Mouse (Mus musculus) urinary bladder, adult 18-20 months (tissue): Measurements from ENCODE around the gene Olfr599.
"Not testable (repeated sequence)": the region's sequence is repeated elsewhere in the genome, so short reads cannot be mapped to it uniquely, and the experiment has no call there.

ENCODE experiments used
- DNase-seq, 2 experiments: peaks; one replicate each; pipeline ENCODE4 v3.0.0; 2022; ENCODE audit warnings: low spot score in 2 of 2, mixed read lengths in 2 of 2

Gene Olfr599

DNA sequence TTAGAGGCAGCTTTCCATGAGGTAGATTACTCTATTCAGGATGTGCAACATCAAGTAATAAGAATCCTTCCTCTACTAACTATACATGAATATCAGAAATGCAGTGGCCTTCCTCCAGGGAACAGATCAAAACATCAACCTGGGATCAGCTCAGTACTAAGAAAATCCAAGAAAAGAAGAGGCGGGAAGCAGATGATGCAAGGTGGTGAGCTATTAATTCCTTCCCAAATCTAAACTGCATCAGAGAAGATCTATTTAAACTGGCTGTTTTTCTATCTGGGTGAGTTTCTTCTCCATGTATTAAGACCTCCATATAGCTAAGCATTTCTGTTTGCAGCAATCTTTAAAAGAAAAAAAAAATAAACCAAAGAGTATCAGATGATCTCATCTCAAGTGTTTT lies at the start of gene Olfr599:
Gene Olfr599 (plus strand): TSS at position 301 of the 400 bp plus-strand sequence.
- no peak for DNase-seq

DNA sequence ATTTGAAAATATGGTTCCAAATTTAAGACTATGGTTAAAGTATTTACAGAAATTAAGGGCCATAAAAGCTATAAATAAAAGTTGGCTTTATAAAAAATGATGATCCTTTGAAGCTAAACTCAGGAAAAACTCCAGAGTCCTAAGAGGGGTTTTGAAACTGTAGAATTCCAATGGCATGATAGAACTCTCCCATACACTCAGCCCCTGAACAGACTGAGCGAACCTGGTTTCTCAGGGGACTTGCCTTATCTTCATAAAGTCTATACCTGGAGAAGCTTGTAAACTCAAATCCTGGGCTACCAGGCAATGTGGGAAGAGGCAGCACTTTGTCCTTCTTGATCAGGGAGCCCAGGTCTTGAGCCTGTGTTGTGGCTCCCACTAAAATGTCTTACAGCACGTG lies 30.4 kb upstream of the Olfr599 start, which contains the start of gene Olfr596:
Gene Olfr596 (plus strand): TSS at position 301 of the 400 bp plus-strand sequence.
- not testable (repeated sequence) for DNase-seq

DNA sequence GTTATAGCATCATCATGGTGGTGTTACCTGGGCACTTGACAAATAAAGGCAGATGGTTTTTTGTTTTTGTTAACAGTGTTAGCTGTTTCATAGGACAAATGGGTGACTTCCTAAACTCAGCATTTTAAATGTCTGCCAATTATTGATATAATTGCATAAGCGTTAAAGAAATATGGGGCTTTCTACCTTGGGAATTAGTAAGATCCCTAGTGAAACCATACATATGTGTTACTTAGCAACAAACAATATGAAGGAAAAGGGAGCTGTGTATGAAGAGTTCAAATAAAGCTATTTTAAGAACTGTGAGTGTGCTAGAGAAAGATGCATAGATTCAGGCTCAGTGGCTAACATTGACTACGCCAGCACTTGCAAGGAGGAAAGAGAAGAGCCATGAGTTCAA lies 19.7 kb upstream of the Olfr599 start, which contains the start of gene Olfr597:
Gene Olfr597 (plus strand): TSS at position 301 of the 400 bp plus-strand sequence.
- DNase-seq: not testable (repeated sequence)

DNA sequence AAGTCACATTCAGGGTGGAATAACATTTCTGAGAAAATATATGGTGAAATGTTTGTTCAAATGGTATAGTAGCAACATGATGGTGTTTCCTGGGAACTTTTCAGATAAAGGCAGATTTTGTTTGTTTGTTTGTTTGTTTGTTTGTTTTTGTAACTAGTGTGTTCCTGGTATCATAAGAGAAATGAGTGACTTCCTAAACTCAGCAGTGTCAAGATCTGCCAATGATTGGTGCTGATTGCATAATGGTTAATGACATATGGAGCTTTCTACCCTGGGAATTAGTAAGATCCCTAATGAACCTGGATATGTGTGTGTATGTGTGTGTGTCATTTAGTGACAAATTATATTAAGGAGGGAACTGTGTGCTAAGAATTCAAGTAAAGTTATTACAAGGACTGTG lies 12.4 kb upstream of the Olfr599 start, which contains the start of gene Olfr598:
Gene Olfr598 (plus strand): TSS at position 301 of the 400 bp plus-strand sequence.
- DNase-seq: no peak

DNA sequence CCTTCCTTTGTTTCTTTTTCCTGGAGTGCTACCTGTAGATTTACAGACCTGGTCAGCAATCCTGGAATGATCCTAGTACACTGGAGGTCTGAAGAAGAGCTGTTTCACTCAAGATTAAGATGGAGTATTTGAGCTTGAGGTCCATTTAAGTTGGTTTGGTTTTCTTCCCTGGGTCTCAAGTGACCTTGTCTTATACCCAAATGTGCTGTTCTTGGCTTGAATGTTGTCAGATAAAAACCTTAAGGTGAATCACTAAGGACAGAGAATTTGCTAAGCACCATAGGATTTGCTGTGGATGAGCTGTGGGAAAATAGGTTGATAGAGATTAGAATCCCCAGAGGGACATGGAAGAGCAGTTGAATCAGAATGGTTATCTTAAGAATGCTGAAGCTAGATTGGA lies 13.9 kb downstream of the Olfr599 start, which contains the start of gene Olfr600:
Gene Olfr600 (minus strand): TSS at position 101 of the 400 bp plus-strand sequence.
- no peak for DNase-seq

DNA sequence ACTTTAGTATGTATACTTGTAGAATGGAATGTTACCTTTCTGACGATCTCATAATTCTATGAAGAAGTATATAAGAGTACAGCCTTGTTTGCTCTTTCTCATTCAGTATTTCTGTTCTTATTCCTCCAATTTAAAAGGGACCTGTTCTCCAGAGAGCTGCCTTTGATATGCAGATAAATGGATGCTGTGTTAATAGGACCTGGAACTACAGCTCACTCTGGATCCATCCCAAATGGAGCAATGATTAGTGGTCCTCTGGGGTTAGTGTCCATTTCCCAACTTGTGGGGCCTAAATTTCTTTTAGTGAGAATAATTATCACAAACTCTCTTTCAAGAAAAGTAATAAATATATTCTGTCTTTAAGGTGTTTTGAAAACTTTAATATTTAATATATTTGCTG lies 26.8 kb downstream of the Olfr599 start, which contains the start of gene Olfr601:
Gene Olfr601 (minus strand): TSS at position 101 of the 400 bp plus-strand sequence.
- DNase-seq: no peak

DNA sequence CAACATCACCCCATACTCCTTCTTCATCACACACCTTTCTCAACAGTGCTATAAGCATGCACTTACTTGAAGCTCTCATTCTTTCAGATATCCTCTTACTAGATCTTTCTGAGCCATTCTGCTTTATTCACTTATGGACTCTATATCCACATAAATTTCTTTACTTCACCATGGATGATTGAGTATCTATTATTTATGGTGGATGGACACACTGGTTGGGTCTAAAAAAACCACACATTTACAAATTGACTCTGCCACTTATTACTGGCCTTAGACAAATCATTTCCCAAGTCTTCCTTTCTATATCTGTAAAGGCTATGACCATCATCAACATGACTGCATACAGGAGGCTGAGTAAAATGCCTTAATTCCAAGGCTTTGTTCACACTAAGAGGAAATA lies 50.4 kb downstream of the Olfr599 start, which contains the start of gene Olfr603:
Gene Olfr603 (minus strand): TSS at position 101 of the 400 bp plus-strand sequence.
- DNase-seq: no peak
